Mouse (Mus musculus) thymus, postnatal 4 days (tissue): ENCODE measurements around the gene Tbc1d2.
"Not testable (repeated sequence)": the region's sequence is repeated elsewhere in the genome, so short reads cannot be mapped to it uniquely, and the experiment has no call there.

ENCODE experiments used
- DNase-seq: peaks from one replicate; pipeline ENCODE4 v3.0.0; 2021

Tbc1d2 gene

GRCm38 (mm10) chr4:46575509-46576284 lies 74.3 kb downstream of the Tbc1d2 start:
- DNase-seq: not testable (repeated sequence)

DNA sequence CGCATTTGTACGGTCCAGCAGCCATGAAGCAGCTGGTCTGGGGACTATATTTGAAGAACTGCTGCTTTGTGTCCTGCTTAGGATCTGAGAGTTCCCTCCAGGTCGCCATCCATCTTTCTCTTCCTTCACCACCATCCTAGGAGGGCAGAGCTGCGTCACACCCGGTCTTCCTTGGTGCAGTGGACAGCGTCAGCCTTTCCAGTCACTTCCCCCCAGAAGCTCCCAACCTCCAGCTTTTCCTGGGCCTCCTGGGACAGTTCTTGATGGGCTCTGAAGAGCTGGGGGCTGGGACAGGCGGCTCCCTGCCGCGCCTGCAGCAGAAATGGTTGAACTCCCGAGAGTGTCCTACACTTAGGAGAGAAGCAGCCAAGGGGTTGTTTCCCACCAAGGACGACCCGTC lies 75.2 kb downstream of the Tbc1d2 start:
- no peak for DNase-seq

- DNase-seq: no peak
Measured at GRCm38 (mm10) chr4:46574024-46574753, 75.8 kb downstream of the Tbc1d2 start.

- DNase-seq: no peak
Measured at GRCm38 (mm10) chr4:46572616-46573015, 77.4 kb downstream of the Tbc1d2 start.

DNA sequence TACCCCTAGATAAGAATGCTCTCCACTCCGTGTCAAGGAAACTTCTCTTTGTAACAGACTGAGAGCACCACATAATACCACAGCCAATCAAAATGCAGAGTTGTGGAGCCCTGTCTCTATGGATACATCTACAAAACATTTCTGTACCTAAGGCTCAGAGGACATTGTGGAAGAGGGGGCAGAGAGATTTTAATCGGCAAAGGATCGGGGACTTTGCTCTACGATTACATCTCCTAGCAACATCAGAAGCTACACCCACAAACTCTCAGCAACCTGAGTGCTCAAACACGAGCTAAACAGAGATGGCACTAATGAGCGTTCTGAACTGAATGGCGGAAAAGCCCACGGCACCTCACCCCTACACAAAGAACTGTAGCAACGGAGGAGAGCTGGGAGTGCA lies 78.3 kb downstream of the Tbc1d2 start:
- DNase-seq: no peak

DNA sequence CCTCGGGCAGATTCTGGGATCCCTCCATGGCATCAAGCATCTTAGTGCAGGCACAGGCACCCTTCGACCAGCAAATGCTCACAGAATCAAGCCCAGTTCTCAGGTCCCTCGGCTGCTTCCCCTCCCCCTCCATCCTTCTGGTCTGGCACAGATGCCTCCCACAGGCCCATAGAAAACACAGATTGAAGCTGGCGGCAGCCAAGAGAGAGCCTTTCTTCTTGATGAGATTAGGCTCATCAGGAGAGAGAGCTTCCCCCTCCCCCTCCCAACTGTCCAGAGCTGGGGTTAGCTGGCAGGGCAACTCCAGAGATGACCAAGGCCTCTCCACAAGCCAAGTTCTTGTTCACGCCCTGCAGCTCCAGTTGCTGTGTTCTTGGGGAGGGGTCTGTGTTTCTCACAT lies 80.3 kb downstream of the Tbc1d2 start:
- DNase-seq: no peak

DNA sequence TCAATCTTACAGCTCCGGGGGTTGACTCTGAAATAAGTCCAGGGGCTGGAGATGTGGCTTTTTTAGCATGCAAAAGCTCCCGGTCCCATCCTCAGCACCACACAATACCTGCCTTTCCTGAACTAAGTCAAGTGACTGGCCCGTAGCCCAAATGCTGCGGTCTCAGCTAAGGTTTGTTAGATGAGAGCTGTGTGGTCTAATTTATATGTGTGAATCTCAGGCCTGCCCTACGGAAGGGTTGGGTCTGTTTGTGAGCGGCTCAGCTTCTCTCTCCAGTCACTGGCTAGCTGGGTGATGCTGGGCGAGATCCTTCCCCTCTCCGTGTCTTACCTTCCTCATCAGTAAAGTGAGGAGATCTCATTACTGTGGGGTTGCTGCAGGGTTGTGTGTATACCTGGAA lies 81.8 kb downstream of the Tbc1d2 start:
- DNase-seq: no peak

DNA sequence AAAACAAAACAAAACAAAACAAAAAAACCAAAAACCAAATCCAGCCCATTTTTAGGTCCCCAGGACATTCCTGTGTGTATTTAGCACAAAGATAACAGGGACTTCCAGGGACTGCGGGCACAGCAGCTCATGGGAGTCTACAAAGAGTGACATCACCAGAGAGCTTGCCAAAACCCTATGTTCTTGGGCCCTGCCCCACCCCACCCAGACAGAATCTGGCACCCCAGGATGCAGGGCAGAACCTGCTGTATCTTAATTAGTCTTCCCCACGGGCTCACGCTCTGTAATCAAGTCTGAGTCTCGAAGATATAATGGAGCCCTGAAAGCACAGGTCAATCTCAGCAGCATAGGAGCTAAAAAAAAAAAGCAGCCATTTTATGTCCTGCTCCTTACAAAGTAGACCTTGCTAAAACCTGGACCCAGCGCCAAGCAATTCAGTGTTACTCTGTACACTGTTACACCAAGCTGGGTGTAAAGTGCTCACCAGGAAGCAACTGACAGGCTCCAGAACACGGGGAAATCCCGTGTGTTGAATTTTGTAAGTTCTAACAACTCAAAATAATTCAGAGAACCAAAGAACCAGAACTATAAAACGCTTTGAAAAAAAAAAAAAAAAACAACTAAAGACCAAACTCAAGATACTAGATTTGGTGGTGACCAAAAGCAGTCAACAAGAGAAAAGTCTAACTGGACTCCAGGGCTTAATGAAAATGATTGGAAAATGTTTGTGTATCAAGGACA lies 82.9 kb downstream of the Tbc1d2 start:
- DNase-seq: no peak

- no peak for DNase-seq
Measured at GRCm38 (mm10) chr4:46565393-46565955, 84.5 kb downstream of the Tbc1d2 start.

DNA sequence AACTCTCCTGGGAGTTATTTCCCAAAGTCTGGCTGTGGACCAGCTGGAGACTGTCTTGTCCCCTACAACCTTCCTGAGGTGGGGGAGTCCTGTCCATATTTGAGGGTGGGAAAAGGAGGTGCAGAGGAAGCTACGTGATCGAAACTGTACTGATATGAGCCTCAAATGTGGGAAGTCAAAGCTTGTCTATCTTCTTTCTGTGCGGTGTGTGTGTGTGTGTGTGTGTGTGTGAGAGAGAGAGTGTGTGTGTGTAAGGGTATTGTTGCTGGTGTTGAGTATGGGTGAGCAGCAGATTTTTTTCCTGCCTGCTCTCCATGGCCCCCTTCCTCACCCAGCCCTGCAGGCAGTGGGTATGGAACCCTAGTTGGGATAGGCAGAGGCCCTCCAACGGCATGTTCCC lies 85.8 kb downstream of the Tbc1d2 start:
- no peak for DNase-seq

GRCm38 (mm10) chr4:46563847-46564246 lies 86.2 kb downstream of the Tbc1d2 start:
- peak; percentile 61 for DNase-seq

GRCm38 (mm10) chr4:46562841-46563240 lies 87.2 kb downstream of the Tbc1d2 start:
- no peak for DNase-seq

- no peak for DNase-seq
Measured at GRCm38 (mm10) chr4:46562037-46562436, 88.0 kb downstream of the Tbc1d2 start.

DNA sequence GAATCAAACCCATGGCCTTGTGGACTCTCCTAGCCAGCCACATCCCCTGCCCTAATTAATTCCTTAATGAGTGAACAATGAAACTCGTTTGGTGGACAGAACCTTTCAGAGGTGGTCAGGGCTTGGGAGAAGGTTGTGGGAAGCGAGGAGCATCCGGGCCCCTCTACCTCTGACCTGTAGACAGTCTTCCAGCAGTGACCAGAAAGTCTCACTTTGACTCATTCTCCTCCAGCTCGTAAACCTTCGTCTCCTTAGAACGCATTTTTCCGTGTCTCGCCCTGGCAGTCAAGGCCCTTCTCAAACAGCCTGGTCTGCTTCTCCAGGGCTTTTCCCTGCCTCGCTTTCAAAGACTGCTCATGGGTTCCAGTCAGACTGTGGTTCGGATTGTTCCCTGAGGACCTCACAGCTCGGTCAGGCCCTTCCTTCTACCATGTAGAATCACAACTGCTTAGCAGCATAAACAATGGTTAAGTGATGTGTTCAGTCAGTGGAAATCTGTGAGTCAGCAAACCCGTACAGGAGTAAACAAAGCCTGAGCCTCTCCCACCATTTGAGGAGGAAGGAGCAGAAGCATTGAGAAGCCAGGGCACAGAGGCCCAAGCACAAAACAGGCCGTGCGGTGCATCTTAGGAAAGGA lies 89.8 kb downstream of the Tbc1d2 start:
- DNase-seq: no peak

- DNase-seq: no peak
Measured at GRCm38 (mm10) chr4:46558672-46559667, 91.0 kb downstream of the Tbc1d2 start.

GRCm38 (mm10) chr4:46556933-46557332 lies 93.1 kb downstream of the Tbc1d2 start:
- no peak for DNase-seq

GRCm38 (mm10) chr4:46555762-46556161 lies 94.2 kb downstream of the Tbc1d2 start:
- DNase-seq: no peak
